Mouse (Mus musculus) ES-E14 (cell line): ENCODE data around the gene Sox1.

ENCODE experiments used
- CHD2 ChIP-seq: IDR thresholded peaks from 2 replicates; pipeline ENCODE4 v1.6.1; 2014; ENCODE audit warnings: mild to moderate bottlenecking, low read depth, low read length, inconsistent platforms
- HCFC1 ChIP-seq: IDR thresholded peaks from 2 replicates; pipeline ENCODE4 v1.6.1; 2012; ENCODE audit warnings: low read length, inconsistent platforms, borderline replicate concordance; ENCODE audit not compliant: insufficient read depth
- ZC3H11A ChIP-seq: IDR thresholded peaks from 2 replicates; pipeline ENCODE4 v1.6.1; 2012; ENCODE audit warnings: low read depth, mild to moderate bottlenecking, inconsistent platforms, low read length, borderline replicate concordance
- ZNF384 ChIP-seq: IDR thresholded peaks from 2 replicates; pipeline ENCODE4 v1.6.1; 2012; ENCODE audit warnings: low read depth, low read length, inconsistent platforms

DNA sequence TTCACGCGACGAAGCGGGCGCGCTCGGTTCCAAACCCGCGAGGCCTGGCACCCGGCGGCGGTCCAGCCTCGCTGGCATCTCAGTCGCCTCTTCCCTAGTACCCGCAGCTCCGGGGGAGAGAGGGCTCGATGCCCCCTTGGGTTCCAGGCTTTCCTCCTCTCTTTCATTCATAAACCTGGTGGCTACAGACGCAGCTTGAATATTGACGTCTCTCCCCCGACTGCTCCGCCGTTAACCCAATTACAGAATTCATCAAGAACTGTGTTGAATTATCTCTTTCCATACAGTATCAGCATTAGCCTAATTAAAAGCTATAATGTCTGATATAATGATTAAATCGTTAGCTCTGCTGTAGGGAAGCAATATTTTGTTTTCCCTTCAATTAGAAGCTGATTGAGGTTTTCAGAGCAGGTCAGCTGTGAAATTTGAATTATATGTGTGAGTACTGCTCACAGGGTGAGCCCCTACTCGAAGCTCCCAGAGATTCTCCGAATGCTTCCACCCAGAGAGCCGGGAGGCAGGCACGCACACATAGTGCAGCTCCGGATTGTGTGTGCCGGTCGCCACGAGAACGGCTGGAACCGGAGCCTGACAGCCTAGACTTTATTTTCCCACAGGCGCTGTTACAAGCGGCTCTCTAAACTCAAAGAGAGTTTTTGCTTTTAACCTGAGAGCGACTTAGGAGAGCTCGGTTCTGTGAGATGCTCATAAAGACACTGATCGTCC, 4.3 kb upstream of the Sox1 start:
- TF ChIP-seq CHD2 (no peak), ZNF384 (no peak), ZC3H11A (no peak), HCFC1 (no peak)
